Mouse (Mus musculus): ENCODE data around the gene Rgma. TPM values are rescaled to one million over a fixed set of nuclear protein-coding genes. Genes with fewer than 3 reads are reported as not detected.

Rgma gene
- total and polyA plus RNA-seq, 2 experiments from 2014 or later: 39.9 to 96.4 TPM

- ATAC-seq: peak; percentile 77
- peak overlapping the region; percentile 27 for H3K4me3 ChIP-seq (ENCODE audit: low read depth, low read length)
- peak; percentile 87 for TF ChIP-seq CTCF (IDR thresholded peaks at IDR 0.05; ENCODE audit: low read depth)
- no peaks in the 10 kb centered on the region for H3K36me3 ChIP-seq (ENCODE audit: insufficient read depth)
- peak; percentile 90 for DNase-seq
- WGBS: 1% methylated on average over 19 of the region's 19 CpGs
- H3K4me2 ChIP-seq (ENCODE audit: low read depth): peak overlapping the region; percentile 56
- H3K27me3 ChIP-seq (ENCODE audit: insufficient read depth, low read length): no peaks in the 10 kb centered on the region
- H3K9me3 ChIP-seq (ENCODE audit: low read length): no peaks in the 10 kb centered on the region
- H3K27ac ChIP-seq (ENCODE audit: low read depth, low read length): 0 out of 2 replicates have a peak overlapping the region, but pooled peaks have one; percentile 29
- H3K4me1 ChIP-seq (ENCODE audit: insufficient read depth): peaks cover 17% of the 10 kb centered on the region
- H3K9ac ChIP-seq: peak overlapping the region; percentile 31
Measured at GRCm38 (mm10) chr7:73399501-73400044, 24.3 kb downstream of the Rgma start.

GRCm38 (mm10) chr7:73400051-73400916 is 25.0 kb downstream of the Rgma start:
- DNase-seq: no peak
- 8% methylated on average over 20 of the region's 20 CpGs for WGBS
- no peak for TF ChIP-seq CTCF (IDR thresholded peaks at IDR 0.05; ENCODE audit: low read depth)
- H3K4me1 ChIP-seq (ENCODE audit: insufficient read depth): peaks cover 17% of the 10 kb centered on the region
- H3K9ac ChIP-seq: peak overlapping the region; percentile 31
- H3K4me2 ChIP-seq (ENCODE audit: low read depth): peak overlapping the region; percentile 56
- no peaks in the 10 kb centered on the region for H3K27me3 ChIP-seq (ENCODE audit: insufficient read depth, low read length)
- H3K36me3 ChIP-seq (ENCODE audit: insufficient read depth): peaks cover 3% of the 10 kb centered on the region; the same call in 1 of the 2 replicates
- H3K4me3 ChIP-seq (ENCODE audit: low read depth, low read length): peak overlapping the region; percentile 27
- peak; percentile 51 for ATAC-seq
- H3K27ac ChIP-seq (ENCODE audit: low read depth, low read length): 0 out of 2 replicates have a peak overlapping the region, but pooled peaks have one; percentile 2
- H3K9me3 ChIP-seq (ENCODE audit: low read length): no peaks in the 10 kb centered on the region

GRCm38 (mm10) chr7:73402106-73402505 is 26.8 kb downstream of the Rgma start:
- peaks cover 17% of the 10 kb centered on the region for H3K4me1 ChIP-seq (ENCODE audit: insufficient read depth)
- peaks cover 12% of the 10 kb centered on the region; the same call in 1 of the 2 replicates for H3K36me3 ChIP-seq (ENCODE audit: insufficient read depth)
- no peak for ATAC-seq
- TF ChIP-seq CTCF (IDR thresholded peaks at IDR 0.05; ENCODE audit: low read depth): no peak
- H3K9ac ChIP-seq: no peak overlapping the region
- H3K4me2 ChIP-seq (ENCODE audit: low read depth): no peak overlapping the region
- WGBS: 15% methylated on average over 2 of the region's 2 CpGs
- H3K27ac ChIP-seq (ENCODE audit: low read depth, low read length): no peak overlapping the region
- no peak for DNase-seq
- no peak overlapping the region for H3K4me3 ChIP-seq (ENCODE audit: low read depth, low read length)
- no peaks in the 10 kb centered on the region for H3K9me3 ChIP-seq (ENCODE audit: low read length)
- no peaks in the 10 kb centered on the region for H3K27me3 ChIP-seq (ENCODE audit: insufficient read depth, low read length)

GRCm38 (mm10) chr7:73402671-73403070 is 27.4 kb downstream of the Rgma start:
- H3K36me3 ChIP-seq (ENCODE audit: insufficient read depth): peaks cover 12% of the 10 kb centered on the region; the same call in 1 of the 2 replicates
- 74% methylated on average over 1 of the region's 1 CpGs for WGBS
- no peak for ATAC-seq

GRCm38 (mm10) chr7:73403538-73403937 is 28.2 kb downstream of the Rgma start:
- H3K4me1 ChIP-seq (ENCODE audit: insufficient read depth): peaks cover 12% of the 10 kb centered on the region
- ATAC-seq: no peak
- DNase-seq: no peak
- no peak overlapping the region for H3K9ac ChIP-seq
- H3K9me3 ChIP-seq (ENCODE audit: low read length): no peaks in the 10 kb centered on the region
- H3K4me3 ChIP-seq (ENCODE audit: low read depth, low read length): no peak overlapping the region
- H3K27me3 ChIP-seq (ENCODE audit: insufficient read depth, low read length): no peaks in the 10 kb centered on the region
- peaks cover 12% of the 10 kb centered on the region; the same call in 1 of the 2 replicates for H3K36me3 ChIP-seq (ENCODE audit: insufficient read depth)
- TF ChIP-seq CTCF (IDR thresholded peaks at IDR 0.05; ENCODE audit: low read depth): no peak
- 48% methylated on average over 3 of the region's 3 CpGs for WGBS
- no peak overlapping the region for H3K4me2 ChIP-seq (ENCODE audit: low read depth)
- H3K27ac ChIP-seq (ENCODE audit: low read depth, low read length): no peak overlapping the region

More at GRCm38 (mm10) chr7:73402671-73403070, 27.4 kb downstream of the Rgma start:
- Histone ChIP-seq H3K4me2 (ENCODE audit: low read depth) (no peak overlapping the region), H3K9me3 (ENCODE audit: low read length) (no peaks in the 10 kb centered on the region), H3K9ac (no peak overlapping the region), H3K27me3 (ENCODE audit: insufficient read depth, low read length) (no peaks in the 10 kb centered on the region), H3K4me3 (ENCODE audit: low read depth, low read length) (no peak overlapping the region), H3K27ac (ENCODE audit: low read depth, low read length) (no peak overlapping the region), H3K4me1 (ENCODE audit: insufficient read depth) (peaks cover 17% of the 10 kb centered on the region)
- no peak for TF ChIP-seq CTCF (IDR thresholded peaks at IDR 0.05; ENCODE audit: low read depth)
- no peak for DNase-seq

GRCm38 (mm10) chr7:73405550-73405949 is 30.2 kb downstream of the Rgma start:
- Histone ChIP-seq H3K27me3 (ENCODE audit: insufficient read depth, low read length) (no peaks in the 10 kb centered on the region), H3K9me3 (ENCODE audit: low read length) (no peaks in the 10 kb centered on the region), H3K4me3 (ENCODE audit: low read depth, low read length) (no peak overlapping the region), H3K27ac (ENCODE audit: low read depth, low read length) (no peak overlapping the region), H3K4me2 (ENCODE audit: low read depth) (no peak overlapping the region), H3K9ac (no peak overlapping the region), H3K36me3 (ENCODE audit: insufficient read depth) (peaks cover 21% of the 10 kb centered on the region; the same call in 1 of the 2 replicates), H3K4me1 (ENCODE audit: insufficient read depth) (no peaks in the 10 kb centered on the region)
- WGBS: 86% methylated on average over 11 of the region's 11 CpGs
- no peak for TF ChIP-seq CTCF (IDR thresholded peaks at IDR 0.05; ENCODE audit: low read depth)
- ATAC-seq (no peak), DNase-seq (no peak)

- no peak overlapping the region for H3K4me3 ChIP-seq (ENCODE audit: low read depth, low read length)
- H3K4me2 ChIP-seq (ENCODE audit: low read depth): no peak overlapping the region
- H3K9ac ChIP-seq: no peak overlapping the region
- H3K36me3 ChIP-seq (ENCODE audit: insufficient read depth): peaks cover 15% of the 10 kb centered on the region
- no peak for ATAC-seq
- no peaks in the 10 kb centered on the region for H3K9me3 ChIP-seq (ENCODE audit: low read length)
- no peak overlapping the region for H3K27ac ChIP-seq (ENCODE audit: low read depth, low read length)
- no peak for TF ChIP-seq CTCF (IDR thresholded peaks at IDR 0.05; ENCODE audit: low read depth)
- H3K27me3 ChIP-seq (ENCODE audit: insufficient read depth, low read length): no peaks in the 10 kb centered on the region
- WGBS: 51% methylated on average over 7 of the region's 7 CpGs
- no peaks in the 10 kb centered on the region for H3K4me1 ChIP-seq (ENCODE audit: insufficient read depth)
- DNase-seq: no peak
Measured at GRCm38 (mm10) chr7:73411523-73411922, 36.2 kb downstream of the Rgma start.

Measured in forebrain, postnatal 0 days (tissue).